Mouse (Mus musculus) hindbrain, embryonic 14.5 days (tissue): ENCODE data around the gene Mia2. TPM values are rescaled to one million over a fixed set of nuclear protein-coding genes. Genes with fewer than 3 reads are reported as not detected.

ENCODE experiments used
- ATAC-seq: fragments of 200-750 bp; cut with Nextera tagmentation; 2 replicates; pipeline ENCODE4 v1.8.0; 2017; ENCODE audit warnings: moderate number of reproducible peaks, mild to moderate bottlenecking, moderate TSS enrichment, moderate library complexity; ENCODE audit not compliant: low FRiP score
- DNase-seq: peaks from one replicate; pipeline ENCODE4 v3.0.0-alpha.2; 2015; ENCODE audit warnings: low spot score
- H3K27ac ChIP-seq: fragments of 300-500 bp; sonication (generic); 2 replicates; pipeline ENCODE4 v1.5.1; 2014; ENCODE audit warnings: mild to moderate bottlenecking, moderate library complexity
- H3K27me3 ChIP-seq: fragments of 300-500 bp; sonication (generic); 2 replicates; pipeline ENCODE4 v1.6.1; 2014; ENCODE audit warnings: mild to moderate bottlenecking, low read length, mixed read lengths; ENCODE audit not compliant: control insufficient read depth, insufficient read depth
- H3K36me3 ChIP-seq: fragments of 300-500 bp; sonication (generic); replicated peaks from 2 replicates; pipeline ENCODE4 v1.6.1; 2014; ENCODE audit not compliant: control insufficient read depth, insufficient read depth
- H3K4me1 ChIP-seq: fragments of 300-500 bp; sonication (generic); replicated peaks from 2 replicates; pipeline ENCODE4 v1.6.1; 2014; ENCODE audit warnings: antibody characterized with exemption, low read length, mixed read lengths; ENCODE audit not compliant: control insufficient read depth, insufficient read depth
- H3K4me2 ChIP-seq: fragments of 300-500 bp; sonication (generic); replicated peaks from 2 replicates; pipeline ENCODE4 v1.6.1; 2014; ENCODE audit warnings: mild to moderate bottlenecking, moderate library complexity
- H3K4me3 ChIP-seq: fragments of 300-500 bp; sonication (generic); replicated peaks from 2 replicates; pipeline ENCODE4 v1.5.1; 2014; ENCODE audit warnings: mild to moderate bottlenecking, low read length
- H3K9ac ChIP-seq: fragments of 300-500 bp; sonication (generic); 2 replicates; pipeline ENCODE4 v1.6.1; 2014
- H3K9me3 ChIP-seq: fragments of 300-500 bp; sonication (generic); 2 replicates; pipeline ENCODE4 v1.6.1; 2016; ENCODE audit warnings: low read length; ENCODE audit not compliant: control insufficient read depth
- WGBS: fragments of 180-500 bp; shearing (Covaris S2); extraction: QIAGEN DNeasy Blood & Tissue Kit; methylation state at CpG from one replicate; pipeline ENCODE4 v1.1.7; 2014; 5-methylcytosine and 5-hydroxymethylcytosine counted together
- polyA plus RNA-seq: library from polyadenylated mRNA; unstranded; fragments of >200 nt; fragmentation: Nextera tagmentation; extraction: Ambion mirVana; gene quantifications from 2 replicates; pipeline ENCODE4 v1.2.1, GENCODE M21; 2014

The Mia2 gene
- polyA plus RNA-seq, 1 experiment from 2014 or later, result 34.4 TPM

DNA sequence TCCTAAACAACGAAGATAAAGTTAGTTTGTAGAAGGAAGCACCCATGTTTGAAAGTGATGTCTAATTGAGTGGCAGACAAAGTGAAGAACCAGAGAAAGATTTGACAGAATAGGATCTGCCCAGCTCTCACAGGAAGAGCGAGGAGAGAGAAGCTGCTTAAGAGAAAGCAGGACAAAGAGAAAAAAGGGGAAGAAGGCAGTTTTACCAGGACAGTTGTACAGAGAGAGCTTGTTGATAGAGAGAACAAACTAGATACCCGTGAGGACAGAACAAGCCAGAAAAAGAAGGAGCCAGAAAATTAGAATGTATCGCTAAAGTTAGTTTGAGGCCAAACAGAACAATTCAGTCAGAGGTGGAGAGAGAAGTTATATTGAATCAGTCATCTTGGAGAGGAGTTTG lies 39.5 kb downstream of the Mia2 start:
- no peaks in the 10 kb centered on the region for H3K9me3 ChIP-seq
- H3K36me3 ChIP-seq, result peaks cover 17% of the 10 kb centered on the region
- H3K4me1 ChIP-seq, result peaks cover 18% of the 10 kb centered on the region
- no peak overlapping the region for H3K9ac ChIP-seq
- 98% methylated on average over 4 of the region's 4 CpGs for WGBS
- no peak overlapping the region for H3K4me2 ChIP-seq
- H3K27ac ChIP-seq, result no peak overlapping the region
- no peak overlapping the region for H3K4me3 ChIP-seq
- no peak for DNase-seq
- ATAC-seq, result no peak
- H3K27me3 ChIP-seq, result no peaks in the 10 kb centered on the region

DNA sequence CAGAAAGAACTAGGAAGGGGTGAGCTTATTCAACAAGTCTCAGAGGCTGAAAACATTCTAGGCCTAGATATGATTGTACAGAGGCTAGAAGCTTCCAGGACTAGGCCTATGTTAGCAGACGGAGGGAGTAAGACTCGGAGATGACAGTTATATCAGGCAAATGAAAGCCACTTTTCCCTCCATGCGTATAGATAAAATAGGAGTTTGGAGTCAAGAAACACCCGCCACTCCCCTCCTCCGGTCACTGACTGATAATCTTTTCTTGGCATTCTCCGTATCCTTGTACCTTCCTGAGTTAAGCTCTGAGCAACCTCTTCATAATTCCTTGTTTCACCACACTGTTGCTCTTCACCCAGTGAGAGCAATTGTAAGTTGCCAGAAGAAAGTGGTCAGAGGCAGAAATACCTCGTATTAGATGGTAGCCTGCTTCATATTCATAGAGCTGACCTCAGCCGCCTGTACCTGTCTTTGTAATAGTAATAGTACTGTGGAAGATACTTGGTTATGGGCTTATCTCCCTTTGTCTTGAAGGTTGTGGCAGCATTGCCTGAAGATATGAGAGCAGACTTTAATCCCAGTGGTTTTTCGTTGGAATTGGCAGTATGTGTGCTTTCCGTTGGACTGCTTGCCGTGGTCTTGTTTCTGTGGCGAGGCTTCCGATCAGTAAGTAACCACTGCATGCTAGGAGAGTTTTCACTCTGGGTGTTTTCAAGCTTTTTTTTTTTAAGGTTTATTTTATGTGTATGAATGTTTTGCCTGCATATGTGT lies 40.1 kb downstream of the Mia2 start:
- Histone ChIP-seq H3K9me3 (no peaks in the 10 kb centered on the region), H3K9ac (no peak overlapping the region), H3K4me3 (no peak overlapping the region), H3K36me3 (peaks cover 21% of the 10 kb centered on the region), H3K27me3 (no peaks in the 10 kb centered on the region), H3K27ac (no peak overlapping the region), H3K4me2 (no peak overlapping the region), H3K4me1 (peaks cover 14% of the 10 kb centered on the region)
- DNase-seq (no peak), ATAC-seq (no peak)
- WGBS, result 95% methylated on average over 13 of the region's 13 CpGs

DNA sequence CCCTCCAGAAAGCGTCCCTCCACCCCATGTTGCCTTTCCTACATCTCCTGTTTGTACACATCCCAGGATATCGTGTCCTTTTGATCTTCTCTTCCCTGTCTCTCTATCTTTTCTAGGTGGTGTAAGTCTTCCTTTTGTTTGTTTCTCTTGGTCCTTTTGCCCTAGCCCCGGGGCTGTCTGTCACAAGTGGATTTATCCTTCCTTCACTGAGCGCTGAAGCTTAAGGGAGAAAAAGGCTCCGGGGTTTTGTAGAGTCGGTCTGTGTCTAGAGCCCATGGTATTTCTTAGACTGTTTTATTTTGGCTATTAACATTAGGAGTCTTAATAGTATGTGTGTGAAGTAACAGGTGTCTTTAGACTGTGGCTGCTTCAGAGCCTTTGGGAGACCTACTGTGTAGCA lies 41.4 kb downstream of the Mia2 start:
- Histone ChIP-seq H3K9ac (no peak overlapping the region), H3K4me3 (no peak overlapping the region), H3K4me2 (no peak overlapping the region), H3K27ac (no peak overlapping the region), H3K27me3 (no peaks in the 10 kb centered on the region), H3K36me3 (peaks cover 32% of the 10 kb centered on the region), H3K4me1 (peaks cover 12% of the 10 kb centered on the region), H3K9me3 (no peaks in the 10 kb centered on the region)
- WGBS, result 86% methylated on average over 6 of the region's 6 CpGs
- no peak for DNase-seq
- ATAC-seq, result no peak

DNA sequence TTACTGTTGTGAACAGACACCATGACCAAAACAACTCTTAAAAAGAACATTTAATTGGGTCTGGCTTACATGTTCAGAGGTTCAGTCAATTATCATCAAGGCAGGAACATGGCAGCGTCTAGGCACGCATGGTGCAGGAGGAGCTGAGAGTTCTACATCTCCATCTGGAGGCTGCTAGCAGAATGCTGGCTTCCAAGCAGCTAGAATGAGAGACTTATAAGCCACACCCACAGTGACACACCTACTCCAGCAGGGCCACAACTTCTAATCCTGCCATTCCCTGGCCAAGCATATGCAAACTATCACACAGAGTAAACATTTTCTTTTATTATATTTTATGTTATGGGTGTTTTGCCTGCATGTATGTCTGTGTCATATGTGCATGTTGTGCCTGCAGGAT lies 43.8 kb downstream of the Mia2 start:
- Histone ChIP-seq H3K27ac (no peak overlapping the region), H3K36me3 (peaks cover 49% of the 10 kb centered on the region), H3K9me3 (no peaks in the 10 kb centered on the region), H3K4me2 (no peak overlapping the region), H3K4me1 (no peaks in the 10 kb centered on the region), H3K9ac (no peak overlapping the region), H3K27me3 (no peaks in the 10 kb centered on the region), H3K4me3 (no peak overlapping the region)
- DNase-seq, result no peak
- no peak for ATAC-seq
- WGBS, result 96% methylated on average over 2 of the region's 2 CpGs

DNA sequence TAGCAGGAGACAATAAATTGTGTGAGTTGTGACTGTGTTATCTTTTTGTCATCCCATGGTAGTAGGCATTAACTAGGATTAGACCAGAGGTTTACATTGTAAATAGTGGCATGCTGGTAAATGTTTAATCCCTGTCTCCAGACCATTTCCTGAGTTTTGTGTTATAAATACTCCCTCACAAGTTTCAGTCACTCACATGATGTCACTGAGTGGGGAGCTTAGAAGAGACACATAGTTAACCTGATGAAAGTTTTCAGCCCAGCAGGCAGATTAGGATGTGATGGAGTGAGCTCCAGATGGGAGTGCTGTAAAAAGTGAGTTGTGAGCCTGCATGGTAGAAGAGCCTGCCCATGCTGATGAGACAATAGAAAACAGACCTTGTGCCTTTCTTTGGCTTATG lies 49.5 kb downstream of the Mia2 start:
- Histone ChIP-seq H3K9me3 (no peaks in the 10 kb centered on the region), H3K9ac (no peak overlapping the region), H3K27ac (no peak overlapping the region), H3K4me3 (no peak overlapping the region), H3K27me3 (no peaks in the 10 kb centered on the region), H3K36me3 (peaks cover 82% of the 10 kb centered on the region), H3K4me1 (no peaks in the 10 kb centered on the region), H3K4me2 (no peak overlapping the region)
- no peak for DNase-seq
- no peak for ATAC-seq

DNA sequence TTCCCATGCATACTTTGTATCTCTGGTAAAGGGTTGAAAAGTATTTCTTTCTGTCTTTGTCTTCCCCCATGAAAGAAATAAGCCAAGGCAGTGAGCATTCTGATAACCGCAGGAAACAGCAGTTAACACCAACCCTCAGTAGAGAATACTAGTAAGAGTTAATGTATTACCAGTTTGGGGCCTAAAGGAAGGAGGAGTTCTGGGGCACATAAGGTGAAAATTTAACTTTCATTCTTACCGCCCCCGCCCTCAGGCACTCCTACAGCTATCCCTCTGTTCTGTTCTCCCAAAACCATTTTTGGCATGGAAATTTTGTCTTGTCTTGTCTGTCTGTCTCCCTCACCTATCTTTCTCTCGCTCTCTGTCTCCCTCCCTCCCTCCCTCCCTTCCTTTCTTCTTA lies 54.1 kb downstream of the Mia2 start:
- H3K27ac ChIP-seq, result no peak overlapping the region
- H3K27me3 ChIP-seq, result no peaks in the 10 kb centered on the region
- no peaks in the 10 kb centered on the region for H3K4me1 ChIP-seq
- no peaks in the 10 kb centered on the region for H3K9me3 ChIP-seq
- DNase-seq, result no peak
- H3K9ac ChIP-seq, result no peak overlapping the region
- no peak overlapping the region for H3K4me2 ChIP-seq
- no peak overlapping the region for H3K4me3 ChIP-seq
- WGBS, result 88% methylated on average over 4 of the region's 4 CpGs
- peaks cover 86% of the 10 kb centered on the region for H3K36me3 ChIP-seq
- no peak for ATAC-seq

DNA sequence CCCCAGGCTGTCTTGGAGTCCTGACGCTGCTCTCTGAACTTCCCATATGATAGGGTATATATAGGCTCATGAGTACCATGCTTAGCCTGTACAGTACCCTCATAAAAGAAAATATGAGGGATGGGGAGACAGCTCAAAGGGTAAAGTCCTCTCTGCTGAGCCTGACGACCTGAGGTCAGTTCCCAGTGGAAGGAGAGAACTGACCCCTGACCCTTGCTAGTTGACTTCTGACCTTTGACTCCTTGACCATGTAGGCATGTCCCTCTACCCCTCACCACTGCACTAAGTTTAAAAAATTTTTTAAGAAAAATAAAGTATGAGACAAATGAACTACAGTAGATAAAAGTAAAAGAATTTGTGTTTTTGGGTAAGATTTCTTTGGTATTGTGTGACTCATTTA lies 65.5 kb downstream of the Mia2 start:
- 63% methylated on average over 2 of the region's 2 CpGs for WGBS
- H3K36me3 ChIP-seq, result peaks cover 69% of the 10 kb centered on the region
- no peak for DNase-seq
- H3K9ac ChIP-seq, result no peak overlapping the region
- no peak overlapping the region for H3K4me2 ChIP-seq
- H3K4me3 ChIP-seq, result no peak overlapping the region
- no peaks in the 10 kb centered on the region for H3K4me1 ChIP-seq
- ATAC-seq, result no peak
- H3K27me3 ChIP-seq, result no peaks in the 10 kb centered on the region
- no peak overlapping the region for H3K27ac ChIP-seq
- H3K9me3 ChIP-seq, result no peaks in the 10 kb centered on the region

DNA sequence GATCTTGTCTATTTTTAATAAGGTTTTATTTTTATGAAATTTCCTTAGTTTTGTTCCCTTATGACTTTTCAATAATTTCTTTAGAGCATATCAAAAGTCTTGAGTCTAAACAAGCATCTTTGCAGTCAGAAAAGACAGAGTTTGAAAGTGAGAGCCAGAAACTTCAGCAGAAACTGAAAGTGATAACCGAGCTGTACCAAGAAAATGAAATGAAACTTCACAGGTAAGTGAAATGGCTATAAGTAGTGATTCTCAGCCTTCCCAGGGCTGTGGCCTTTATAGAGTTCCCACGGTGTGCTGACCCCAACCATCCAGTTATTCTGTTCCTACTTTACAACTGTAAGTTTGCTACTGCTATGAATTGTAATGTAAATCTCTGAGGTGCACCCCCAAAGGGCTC lies 67.2 kb downstream of the Mia2 start:
- Histone ChIP-seq H3K4me3 (no peak overlapping the region), H3K9ac (no peak overlapping the region), H3K27ac (no peak overlapping the region), H3K27me3 (no peaks in the 10 kb centered on the region), H3K9me3 (no peaks in the 10 kb centered on the region), H3K4me2 (no peak overlapping the region), H3K36me3 (peaks cover 64% of the 10 kb centered on the region), H3K4me1 (no peaks in the 10 kb centered on the region)
- 95% methylated on average over 2 of the region's 2 CpGs for WGBS
- DNase-seq (no peak), ATAC-seq (no peak)

DNA sequence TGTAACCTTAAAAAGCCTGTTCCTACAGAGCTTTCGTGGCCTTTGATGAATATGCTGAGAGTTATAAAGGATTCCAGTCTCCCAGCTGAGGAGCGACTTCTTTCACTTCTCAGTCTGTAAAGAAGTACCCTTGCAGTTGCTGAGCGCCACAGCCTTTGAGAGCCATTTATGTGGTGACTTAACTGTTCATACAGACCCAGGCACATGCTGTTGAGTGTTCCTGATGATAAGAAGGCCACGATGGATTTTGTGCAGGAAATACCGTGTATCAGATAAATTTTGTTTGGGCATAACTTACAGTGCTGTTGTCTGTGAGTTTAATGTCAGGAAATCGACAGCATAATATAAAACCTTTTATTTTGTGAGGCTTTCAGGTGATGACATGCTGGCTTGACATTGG lies 68.9 kb downstream of the Mia2 start:
- Histone ChIP-seq H3K27me3 (no peaks in the 10 kb centered on the region), H3K36me3 (peaks cover 55% of the 10 kb centered on the region), H3K9ac (no peak overlapping the region), H3K27ac (no peak overlapping the region), H3K4me1 (no peaks in the 10 kb centered on the region), H3K9me3 (no peaks in the 10 kb centered on the region), H3K4me2 (no peak overlapping the region), H3K4me3 (no peak overlapping the region)
- ATAC-seq (no peak), DNase-seq (no peak)
- 93% methylated on average over 6 of the region's 6 CpGs for WGBS

DNA sequence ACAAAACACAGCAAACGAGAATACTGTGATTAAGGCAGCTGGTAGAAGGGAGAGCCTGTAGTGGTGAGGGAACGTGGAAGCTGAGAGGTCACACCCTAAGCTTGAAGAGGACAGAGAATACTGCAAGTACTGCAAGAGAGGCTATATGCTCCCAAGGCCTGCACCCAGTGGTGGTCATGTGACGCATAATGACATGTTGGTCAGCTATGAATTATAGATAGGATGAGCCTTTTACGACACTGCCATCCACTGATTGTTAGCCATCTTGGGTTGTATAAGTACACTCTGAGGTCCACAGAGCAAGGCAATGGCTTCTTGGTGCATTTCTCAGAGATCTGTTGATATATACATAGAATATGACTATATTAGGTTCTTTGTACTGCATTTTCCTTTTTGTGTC lies 71.0 kb downstream of the Mia2 start:
- WGBS, result 91% methylated on average over 4 of the region's 4 CpGs
- no peaks in the 10 kb centered on the region for H3K27me3 ChIP-seq
- no peak for DNase-seq
- H3K9me3 ChIP-seq, result no peaks in the 10 kb centered on the region
- no peak overlapping the region for H3K4me3 ChIP-seq
- H3K36me3 ChIP-seq, result peaks cover 55% of the 10 kb centered on the region
- no peak overlapping the region for H3K9ac ChIP-seq
- ATAC-seq, result no peak
- no peak overlapping the region for H3K4me2 ChIP-seq
- no peak overlapping the region for H3K27ac ChIP-seq
- no peaks in the 10 kb centered on the region for H3K4me1 ChIP-seq
